Mouse (Mus musculus): ENCODE data around the gene Glmp. TPM values are rescaled to one million over a fixed set of nuclear protein-coding genes. Genes with fewer than 3 reads are reported as not detected.
"Not testable (repeated sequence)": the region's sequence is repeated elsewhere in the genome, so short reads cannot be mapped to it uniquely, and the experiment has no call there.

Glmp gene
- 10 to 100 TPM; 89.8 to 94.5 TPM for total RNA-seq (2021)
- long read RNA-seq, full-length matches to known transcripts, result 44 of 45 reads
- long read RNA-seq, partial matches to known transcripts, result 0 of 45 reads
- long read RNA-seq, other reads (novel, unspliced or antisense), result 1 of 45 reads

- peak; percentile 28 to 72 for DNase-seq (ENCODE audit: low spot score in 2 of 2)
Measured at GRCm38 (mm10) chr3:88324951-88325405, at the start of gene Glmp. Gene Glmp, plus strand, starts transcription at chr3:88325023.

GRCm38 (mm10) chr3:88276121-88276520 is 48.7 kb upstream of the Glmp start:
- no peak for DNase-seq (ENCODE audit: low spot score in 2 of 2)

GRCm38 (mm10) chr3:88276529-88277143 is 48.2 kb upstream of the Glmp start:
- DNase-seq (ENCODE audit: low spot score in 2 of 2), result peak in 1 of 2 experiments; percentile 62

GRCm38 (mm10) chr3:88280035-88280434 is 44.8 kb upstream of the Glmp start:
- no peak for DNase-seq (ENCODE audit: low spot score in 2 of 2)

- DNase-seq (ENCODE audit: low spot score in 2 of 2), result not testable (repeated sequence)
Measured at GRCm38 (mm10) chr3:88281141-88281916, 43.5 kb upstream of the Glmp start.

GRCm38 (mm10) chr3:88284815-88285564 is 39.8 kb upstream of the Glmp start:
- DNase-seq (ENCODE audit: low spot score in 2 of 2), result not testable (repeated sequence)

GRCm38 (mm10) chr3:88285565-88285895 is 39.3 kb upstream of the Glmp start:
- not testable (repeated sequence) for DNase-seq (ENCODE audit: low spot score in 2 of 2)

- DNase-seq (ENCODE audit: low spot score in 2 of 2), result no peak
Measured at GRCm38 (mm10) chr3:88287110-88287509, 37.7 kb upstream of the Glmp start, which contains the start of gene Gm38392. Gene Gm38392, minus strand, starts transcription at chr3:88287210.

- DNase-seq (ENCODE audit: low spot score in 2 of 2), result not testable (repeated sequence)
Measured at GRCm38 (mm10) chr3:88288133-88288713, 36.6 kb upstream of the Glmp start.

- no peak for DNase-seq (ENCODE audit: low spot score in 2 of 2)
Measured at GRCm38 (mm10) chr3:88291970-88292369, 32.9 kb upstream of the Glmp start.

GRCm38 (mm10) chr3:88295272-88295671 is 29.6 kb upstream of the Glmp start:
- not testable (repeated sequence) for DNase-seq (ENCODE audit: low spot score in 2 of 2)

GRCm38 (mm10) chr3:88296110-88296560 is 28.7 kb upstream of the Glmp start:
- DNase-seq (ENCODE audit: low spot score in 2 of 2), result no peak

- peak; percentile 96 to 99 for DNase-seq (ENCODE audit: low spot score in 2 of 2)
Measured at GRCm38 (mm10) chr3:88296561-88297318, 28.1 kb upstream of the Glmp start, which contains the start of the genes Tsacc and Cct3. Gene Tsacc, minus strand, starts transcription at chr3:88296999. Gene Cct3, plus strand, starts transcription at chr3:88297116.

GRCm38 (mm10) chr3:88297321-88297851 is 27.4 kb upstream of the Glmp start:
- DNase-seq (ENCODE audit: low spot score in 2 of 2), result peak; percentile 53 to 72

- no peak for DNase-seq (ENCODE audit: low spot score in 2 of 2)
Measured at GRCm38 (mm10) chr3:88299172-88299571, 25.7 kb upstream of the Glmp start.

- no peak for DNase-seq (ENCODE audit: low spot score in 2 of 2)
Measured at GRCm38 (mm10) chr3:88328956-88329355, 4.1 kb downstream of the Glmp start.

GRCm38 (mm10) chr3:88331282-88331681 is 6.5 kb downstream of the Glmp start:
- DNase-seq (ENCODE audit: low spot score in 2 of 2), result no peak

GRCm38 (mm10) chr3:88334029-88334658 is 9.3 kb downstream of the Glmp start:
- DNase-seq (ENCODE audit: low spot score in 2 of 2), result no peak

- no peak for DNase-seq (ENCODE audit: low spot score in 2 of 2)
Measured at GRCm38 (mm10) chr3:88334902-88335435, 10.1 kb downstream of the Glmp start.
